Mouse (Mus musculus) kidney, postnatal 0 days (tissue): ENCODE measurements around the gene Rab5if. TPM values are rescaled to one million over a fixed set of nuclear protein-coding genes. Genes with fewer than 3 reads are reported as not detected.
A peak's percentile ranks its signal among the peaks of the same experiment; 100 is the strongest.

ENCODE experiments used
- ATAC-seq: fragments of 200-750 bp; cut with Nextera tagmentation; replicated peaks from 2 replicates; pipeline ENCODE4 v1.8.0; 2017; ENCODE audit warnings: low read depth, moderate number of reproducible peaks, moderate TSS enrichment, moderate library complexity; ENCODE audit not compliant: low FRiP score
- DNase-seq: peaks from one replicate; pipeline ENCODE4 v3.0.0-alpha.2; 2016; ENCODE audit warnings: low spot score
- H3K27ac ChIP-seq: fragments of 300-500 bp; sonication (generic); 2 replicates; pipeline ENCODE4 v1.5.1; 2014; ENCODE audit warnings: mild to moderate bottlenecking
- H3K27me3 ChIP-seq: fragments of 300-500 bp; sonication (generic); 2 replicates; pipeline ENCODE4 v1.6.1; 2014; ENCODE audit warnings: low read length, mixed read lengths; ENCODE audit not compliant: insufficient read depth
- H3K36me3 ChIP-seq: fragments of 300-500 bp; sonication (generic); 2 replicates; pipeline ENCODE4 v1.6.1; 2014; ENCODE audit warnings: low read length, mixed read lengths; ENCODE audit not compliant: insufficient read depth
- H3K4me1 ChIP-seq: fragments of 300-500 bp; sonication (generic); replicated peaks from 2 replicates; pipeline ENCODE4 v1.6.1; 2014; ENCODE audit warnings: antibody characterized with exemption, low read length, mixed read lengths; ENCODE audit not compliant: insufficient read depth
- H3K4me2 ChIP-seq: fragments of 300-500 bp; sonication (generic); 2 replicates; pipeline ENCODE4 v1.6.1; 2014; ENCODE audit warnings: mild to moderate bottlenecking, low read length, moderate library complexity, mixed read lengths
- H3K4me3 ChIP-seq: fragments of 300-500 bp; sonication (generic); replicated peaks from 2 replicates; pipeline ENCODE4 v1.5.1; 2014; ENCODE audit warnings: low read depth, low read length
- H3K9ac ChIP-seq: fragments of 300-500 bp; sonication (generic); 2 replicates; pipeline ENCODE4 v1.6.1; 2014; ENCODE audit warnings: low read depth, low read length
- H3K9me3 ChIP-seq: fragments of 300-500 bp; sonication (generic); replicated peaks from 2 replicates; pipeline ENCODE4 v1.6.1; 2016; ENCODE audit warnings: low read length, inconsistent platforms, mixed read lengths
- CTCF ChIP-seq: IDR thresholded peaks from 2 replicates; pipeline ENCODE4 v1.5.1; 2016; ENCODE audit warnings: antibody characterized with exemption, low read depth, mild to moderate bottlenecking, moderate library complexity
- WGBS: fragments of 180-500 bp; shearing (Covaris S2); extraction: QIAGEN DNeasy Blood & Tissue Kit; methylation state at CpG from one replicate; pipeline ENCODE4 v1.1.7; 2014; 5-methylcytosine and 5-hydroxymethylcytosine counted together
- polyA plus RNA-seq: library from polyadenylated mRNA; unstranded; fragments of >200 nt; fragmentation: Nextera tagmentation; extraction: Ambion mirVana; gene quantifications from 2 replicates; pipeline ENCODE4 v1.2.1, GENCODE M21; 2015

The Rab5if gene
- polyA plus RNA-seq, 1 experiment from 2014 or later = 252 TPM

DNA sequence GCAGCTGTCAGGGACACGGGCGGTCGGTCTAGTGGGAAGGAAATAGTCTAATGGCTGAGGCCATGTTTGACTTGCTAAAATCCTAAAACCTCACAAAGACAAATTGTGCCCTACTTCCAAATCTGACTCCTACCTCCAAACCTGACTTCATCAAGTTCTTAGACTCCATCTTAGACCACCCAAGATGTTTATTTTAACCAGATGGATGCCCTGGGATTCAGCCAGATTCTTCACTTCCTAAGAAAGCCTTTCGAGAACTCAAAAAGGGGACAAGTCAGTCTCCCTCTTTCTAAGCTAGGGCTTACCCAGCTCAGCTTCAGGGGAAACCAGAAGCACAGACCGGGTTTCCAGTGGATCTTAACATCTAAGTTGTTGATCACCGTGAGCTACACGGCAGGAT is 4.3 kb upstream of the Rab5if start:
- Histone ChIP-seq H3K9me3 (no peaks in the 10 kb centered on the region), H3K4me3 (no peak overlapping the region), H3K27ac (peak overlapping the region; percentile 9; the same call in 1 of the 2 replicates), H3K9ac (no peak overlapping the region), H3K4me2 (no peak overlapping the region), H3K36me3 (no peaks in the 10 kb centered on the region), H3K4me1 (no peaks in the 10 kb centered on the region), H3K27me3 (no peaks in the 10 kb centered on the region)
- DNase-seq (peak; percentile 46), ATAC-seq (no peak)
- no peak for TF ChIP-seq CTCF
- 65% methylated on average over 7 of the region's 7 CpGs for WGBS

DNA sequence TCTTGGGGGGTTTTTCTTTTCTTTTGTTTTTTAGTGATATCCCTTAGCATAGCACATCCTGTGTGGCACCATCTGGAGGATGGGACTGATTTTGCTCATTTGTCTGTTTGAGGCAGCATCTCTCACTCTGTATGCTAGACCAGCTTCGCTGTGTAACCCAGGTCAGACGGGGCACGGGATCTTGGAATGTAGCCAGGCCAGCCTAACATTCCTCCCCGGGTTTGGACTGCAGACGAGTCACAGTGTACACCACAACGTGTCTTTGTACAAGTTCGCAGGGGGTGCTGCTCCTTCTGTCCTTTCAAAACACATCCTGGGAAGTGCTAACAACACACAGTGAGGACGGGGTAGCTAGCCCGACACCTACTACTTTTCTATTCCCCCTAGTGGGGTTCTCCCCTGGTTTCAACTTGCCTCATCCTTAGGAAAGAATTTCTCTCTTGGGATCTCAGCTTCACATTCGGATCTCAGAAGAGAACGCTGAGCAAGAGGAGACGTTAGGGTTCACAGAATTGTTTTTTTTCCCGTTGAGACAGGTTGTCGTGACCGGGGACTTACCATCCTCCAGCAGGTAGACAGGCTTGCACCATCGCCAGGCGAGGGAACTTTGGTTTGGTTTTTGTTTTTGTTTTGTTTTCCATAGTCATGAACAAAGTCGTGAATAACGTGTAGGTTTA is 749 bp upstream of the Rab5if start:
- 1% methylated on average over 19 of the region's 19 CpGs for WGBS
- DNase-seq (peak; percentile 69), ATAC-seq (no peak)
- Histone ChIP-seq H3K4me1 (peaks cover 6% of the 10 kb centered on the region; the same call in 1 of the 2 replicates), H3K4me2 (peak overlapping the region; percentile 69), H3K9me3 (no peaks in the 10 kb centered on the region), H3K9ac (peak overlapping the region; percentile 69), H3K27me3 (no peaks in the 10 kb centered on the region), H3K27ac (peak overlapping the region; percentile 93), H3K36me3 (0 out of 2 replicates have a peak, but pooled peaks cover 5% of the 10 kb centered on the region), H3K4me3 (peak overlapping the region; percentile 83)
- TF ChIP-seq CTCF = peak; percentile 24; the same call in 1 of the 2 replicates

DNA sequence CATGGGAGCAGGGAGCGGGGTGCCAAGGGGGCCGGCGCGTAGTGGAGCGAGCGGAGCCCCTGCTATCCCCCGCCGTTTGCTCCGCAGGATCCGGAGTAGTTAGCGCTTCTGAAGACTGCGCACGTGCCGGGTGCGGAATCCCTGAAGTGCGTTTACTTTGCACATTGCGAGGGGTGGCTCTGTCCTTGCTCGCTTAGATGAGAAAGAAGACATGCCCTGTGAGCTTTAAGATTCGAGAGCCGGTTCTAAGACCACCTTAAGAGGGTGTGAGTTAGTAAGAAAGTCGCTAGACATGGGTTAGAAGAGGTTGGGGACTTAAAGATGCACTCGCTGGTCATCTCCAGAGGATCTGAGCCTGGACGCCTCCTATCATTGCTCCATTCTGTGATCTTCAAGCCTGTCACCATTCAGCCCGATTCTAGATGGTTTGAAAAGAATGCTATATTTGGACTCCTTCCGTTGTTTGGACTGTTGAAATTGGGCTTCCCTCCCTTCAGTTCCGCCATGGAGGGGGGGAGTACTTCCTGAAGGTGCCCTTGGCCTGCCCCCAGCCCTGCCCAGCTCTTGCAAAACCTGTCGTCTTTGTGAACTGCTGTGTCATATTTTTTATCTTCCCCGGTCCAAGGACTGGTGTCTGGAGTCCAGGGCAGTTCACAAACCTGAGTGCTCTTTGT is 696 bp downstream of the Rab5if start:
- Histone ChIP-seq H3K27me3 (no peaks in the 10 kb centered on the region), H3K4me3 (peak overlapping the region; percentile 83), H3K9ac (peak overlapping the region; percentile 94), H3K4me1 (peaks cover 6% of the 10 kb centered on the region; the same call in 1 of the 2 replicates), H3K27ac (peak overlapping the region; percentile 93), H3K9me3 (no peaks in the 10 kb centered on the region), H3K4me2 (peak overlapping the region; percentile 88), H3K36me3 (0 out of 2 replicates have a peak, but pooled peaks cover 7% of the 10 kb centered on the region)
- WGBS = 1% methylated on average over 28 of the region's 28 CpGs
- TF ChIP-seq CTCF = no peak
- ATAC-seq (no peak; the same call in 1 of the 2 replicates), DNase-seq (peak; percentile 57)

DNA sequence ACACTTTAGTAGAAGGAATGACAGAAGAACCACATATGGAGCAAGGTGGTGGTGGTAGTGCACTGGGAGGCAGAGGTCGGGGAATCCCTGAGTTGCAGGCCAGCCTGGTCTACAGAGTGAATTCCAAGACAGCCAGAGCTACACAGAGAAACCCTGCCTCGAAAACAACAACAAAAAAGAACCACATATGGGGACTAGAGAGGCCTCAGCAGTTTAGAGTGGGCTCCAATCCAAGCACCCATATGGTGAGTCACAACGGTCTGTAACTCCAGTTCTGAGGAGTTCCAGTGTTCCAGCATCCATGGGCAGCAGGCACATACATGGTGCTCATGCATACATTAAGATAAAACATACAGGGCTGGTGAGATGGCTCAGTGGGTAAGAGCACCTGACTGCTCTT is 1.6 kb downstream of the Rab5if start:
- ATAC-seq (no peak), DNase-seq (no peak)
- H3K27ac ChIP-seq = peak overlapping the region; percentile 93; the same call in 1 of the 2 replicates
- no peaks in the 10 kb centered on the region for H3K9me3 ChIP-seq
- WGBS = 84% methylated on average over 3 of the region's 3 CpGs
- H3K4me3 ChIP-seq = no peak overlapping the region
- H3K4me1 ChIP-seq = peaks cover 6% of the 10 kb centered on the region; the same call in 1 of the 2 replicates
- peak overlapping the region; percentile 94; the same call in 1 of the 2 replicates for H3K9ac ChIP-seq
- 0 out of 2 replicates have a peak, but pooled peaks cover 8% of the 10 kb centered on the region for H3K36me3 ChIP-seq
- TF ChIP-seq CTCF = no peak
- peak overlapping the region; percentile 88 for H3K4me2 ChIP-seq
- no peaks in the 10 kb centered on the region for H3K27me3 ChIP-seq

DNA sequence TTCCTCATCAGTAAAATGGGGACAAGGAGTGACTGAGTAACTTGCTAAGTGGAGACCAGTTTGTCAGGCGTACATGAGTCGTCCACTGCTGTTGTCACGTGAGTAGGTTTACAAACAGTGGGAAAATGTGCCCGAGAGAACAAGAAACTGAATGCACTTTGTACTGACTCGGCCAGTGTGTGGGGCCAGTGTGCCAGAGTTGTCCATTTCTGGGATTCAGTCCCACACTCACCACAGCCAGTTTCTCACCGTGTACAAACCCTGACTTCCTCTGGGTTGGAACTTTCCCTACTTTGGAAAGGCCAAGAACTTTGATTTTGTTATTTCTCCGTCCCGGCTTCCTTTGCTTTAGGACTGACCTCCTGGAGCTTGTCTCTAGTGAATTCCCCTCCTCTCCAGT is 6.1 kb downstream of the Rab5if start:
- H3K27ac ChIP-seq = no peak overlapping the region
- WGBS = 77% methylated on average over 8 of the region's 8 CpGs
- H3K27me3 ChIP-seq = no peaks in the 10 kb centered on the region

DNA sequence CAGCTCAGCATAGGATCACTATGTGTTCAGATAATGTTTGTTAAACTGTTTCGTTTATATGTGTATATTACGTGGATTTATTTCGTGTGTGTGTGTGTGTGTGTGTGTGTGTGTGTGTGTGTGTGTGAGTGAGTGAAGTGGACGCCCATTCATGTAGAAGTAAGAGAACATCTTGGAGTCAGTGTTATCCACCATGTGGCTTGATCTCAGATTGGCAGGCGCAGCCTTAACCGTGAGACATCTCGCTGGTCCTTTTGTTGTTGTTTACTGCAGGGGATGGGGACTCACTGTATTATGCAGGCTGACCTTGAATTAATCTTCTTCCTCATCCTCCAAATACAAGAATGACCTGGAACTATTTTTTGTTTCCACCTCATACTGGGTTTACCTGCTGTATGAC is 6.6 kb downstream of the Rab5if start:
- Histone ChIP-seq H3K27ac (no peak overlapping the region), H3K27me3 (no peaks in the 10 kb centered on the region), H3K9me3 (no peaks in the 10 kb centered on the region), H3K4me2 (no peak overlapping the region), H3K9ac (no peak overlapping the region), H3K36me3 (peaks cover 35% of the 10 kb centered on the region), H3K4me3 (no peak overlapping the region), H3K4me1 (peaks cover under 1% of the 10 kb centered on the region; the same call in 1 of the 2 replicates)
- ATAC-seq (no peak), DNase-seq (no peak)
- TF ChIP-seq CTCF = no peak
- WGBS = 91% methylated on average over 7 of the region's 7 CpGs

More for the DNA sequence above, 6.1 kb downstream of the Rab5if start:
- Histone ChIP-seq H3K9me3 (no peaks in the 10 kb centered on the region), H3K4me1 (peaks cover 6% of the 10 kb centered on the region; the same call in 1 of the 2 replicates), H3K4me2 (no peak overlapping the region), H3K9ac (no peak overlapping the region), H3K4me3 (no peak overlapping the region), H3K36me3 (peaks cover 30% of the 10 kb centered on the region)
- no peak for DNase-seq
- no peak for TF ChIP-seq CTCF
- ATAC-seq = no peak
